Mouse (Mus musculus) midbrain, embryonic 12.5 days (tissue): ENCODE data around the gene Adam23. TPM values are rescaled to one million over a fixed set of nuclear protein-coding genes. Genes with fewer than 3 reads are reported as not detected.
A peak's percentile ranks its signal among the peaks of the same experiment; 100 is the strongest.

ENCODE experiments used
- ATAC-seq: fragments of 200-750 bp; cut with Nextera tagmentation; 2 replicates; pipeline ENCODE4 v1.8.0; 2017; ENCODE audit warnings: low read depth, moderate TSS enrichment, moderate library complexity; ENCODE audit not compliant: low FRiP score
- H3K27ac ChIP-seq: fragments of 300-500 bp; sonication (generic); replicated peaks from 2 replicates; pipeline ENCODE4 v1.5.1; 2016; ENCODE audit warnings: mild to moderate bottlenecking
- H3K27me3 ChIP-seq: fragments of 300-500 bp; sonication (generic); 2 replicates; pipeline ENCODE4 v1.6.1; 2016; ENCODE audit warnings: mild to moderate bottlenecking
- H3K36me3 ChIP-seq: fragments of 300-500 bp; sonication (generic); 2 replicates; pipeline ENCODE4 v1.6.1; 2016
- H3K4me1 ChIP-seq: fragments of 300-500 bp; sonication (generic); 2 replicates; pipeline ENCODE4 v1.6.1; 2016
- H3K4me2 ChIP-seq: fragments of 300-500 bp; sonication (generic); replicated peaks from 2 replicates; pipeline ENCODE4 v1.6.1; 2016; ENCODE audit warnings: mild to moderate bottlenecking, moderate library complexity
- H3K4me3 ChIP-seq: fragments of 300-500 bp; sonication (generic); 2 replicates; pipeline ENCODE4 v1.5.1; 2016; ENCODE audit warnings: mild to moderate bottlenecking
- H3K9ac ChIP-seq: fragments of 300-500 bp; sonication (generic); replicated peaks from 2 replicates; pipeline ENCODE4 v1.6.1; 2016; ENCODE audit warnings: mild to moderate bottlenecking, moderate library complexity
- H3K9me3 ChIP-seq: fragments of 300-500 bp; sonication (generic); 2 replicates; pipeline ENCODE4 v1.6.1; 2016; ENCODE audit warnings: mild to moderate bottlenecking
- WGBS: fragments of 180-500 bp; shearing (Covaris S2); methylation state at CpG from one replicate; pipeline ENCODE4 v1.1.7; 2016; 5-methylcytosine and 5-hydroxymethylcytosine counted together
- polyA plus RNA-seq: library from polyadenylated mRNA; unstranded; fragments of >200 nt; fragmentation: Nextera tagmentation; extraction: Ambion mirVana; gene quantifications from 2 replicates; pipeline ENCODE4 v1.2.1, GENCODE M21; 2016

Adam23 gene
- polyA plus RNA-seq, 1 experiment from 2014 or later = 10.2 TPM

DNA sequence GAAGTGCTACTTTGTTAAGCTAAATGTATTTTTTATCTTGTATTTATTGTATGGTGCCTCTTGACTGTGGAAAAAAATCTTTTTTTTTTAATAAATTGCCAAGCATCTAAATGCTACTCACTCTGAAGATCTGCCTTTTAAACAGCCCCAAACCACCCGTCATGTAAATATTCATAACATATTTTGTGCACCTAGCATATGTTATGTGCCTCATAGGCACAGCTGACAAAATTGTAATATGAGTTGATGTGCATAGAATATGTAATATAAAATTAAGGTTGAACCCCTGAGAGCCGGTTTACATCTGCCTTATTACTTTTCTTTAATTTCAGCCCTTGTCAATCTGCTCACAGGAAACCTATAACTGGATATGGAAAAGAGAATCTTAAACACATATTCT is 98.4 kb downstream of the Adam23 start:
- no peak overlapping the region for H3K4me2 ChIP-seq
- H3K27me3 ChIP-seq = no peaks in the 10 kb centered on the region
- H3K27ac ChIP-seq = no peak overlapping the region
- 81% methylated on average over 2 of the region's 2 CpGs for WGBS
- peaks cover 4% of the 10 kb centered on the region; the same call in 1 of the 2 replicates for H3K4me1 ChIP-seq
- no peaks in the 10 kb centered on the region for H3K36me3 ChIP-seq
- H3K9ac ChIP-seq = no peak overlapping the region
- no peak for ATAC-seq
- no peak overlapping the region for H3K4me3 ChIP-seq
- no peaks in the 10 kb centered on the region for H3K9me3 ChIP-seq

DNA sequence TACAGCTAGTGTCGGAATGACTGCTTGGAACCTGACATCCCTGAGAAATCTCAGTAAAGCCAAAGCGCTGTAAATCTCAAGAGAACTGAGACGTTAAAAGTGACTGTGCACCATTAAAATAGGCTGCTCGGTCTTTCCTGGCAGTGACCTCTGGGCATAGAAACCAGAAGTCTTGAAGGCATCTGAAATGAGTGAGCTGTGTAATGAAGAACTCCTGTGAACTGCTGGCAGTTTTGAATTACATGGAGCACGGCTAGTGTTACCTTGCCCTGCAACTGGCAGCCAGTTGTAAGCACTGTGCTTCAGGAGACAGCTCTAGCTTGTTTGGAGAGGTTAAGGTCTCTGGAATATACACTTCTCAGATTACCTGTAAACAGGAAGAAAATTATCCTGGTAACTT is 107.3 kb downstream of the Adam23 start:
- no peaks in the 10 kb centered on the region for H3K9me3 ChIP-seq
- 0 out of 2 replicates have a peak, but pooled peaks cover 3% of the 10 kb centered on the region for H3K36me3 ChIP-seq
- no peaks in the 10 kb centered on the region for H3K27me3 ChIP-seq
- H3K4me3 ChIP-seq = no peak overlapping the region
- no peak overlapping the region for H3K4me2 ChIP-seq
- H3K9ac ChIP-seq = no peak overlapping the region
- H3K4me1 ChIP-seq = no peaks in the 10 kb centered on the region
- H3K27ac ChIP-seq = no peak overlapping the region
- no peak for ATAC-seq
- 73% methylated on average over 5 of the region's 5 CpGs for WGBS

- no peaks in the 10 kb centered on the region for H3K36me3 ChIP-seq
- no peak overlapping the region for H3K4me2 ChIP-seq
- WGBS = 89% methylated on average over 4 of the region's 4 CpGs
- ATAC-seq = no peak
- peaks cover 9% of the 10 kb centered on the region; the same call in 1 of the 2 replicates for H3K4me1 ChIP-seq
- H3K9ac ChIP-seq = no peak overlapping the region
- H3K4me3 ChIP-seq = no peak overlapping the region
- no peak overlapping the region for H3K27ac ChIP-seq
- H3K9me3 ChIP-seq = no peaks in the 10 kb centered on the region
- H3K27me3 ChIP-seq = peaks cover 21% of the 10 kb centered on the region
Measured at GRCm38 (mm10) chr1:63561772-63562520, 116.3 kb downstream of the Adam23 start.

GRCm38 (mm10) chr1:63563928-63564327 is 118.2 kb downstream of the Adam23 start:
- Histone ChIP-seq H3K4me2 (no peak overlapping the region), H3K4me1 (peaks cover 9% of the 10 kb centered on the region; the same call in 1 of the 2 replicates), H3K27ac (no peak overlapping the region), H3K27me3 (peaks cover 29% of the 10 kb centered on the region), H3K9ac (no peak overlapping the region), H3K4me3 (no peak overlapping the region), H3K36me3 (no peaks in the 10 kb centered on the region), H3K9me3 (no peaks in the 10 kb centered on the region)
- peak; percentile 23; the same call in 1 of the 2 replicates for ATAC-seq
- WGBS = 10% methylated on average over 4 of the region's 4 CpGs

DNA sequence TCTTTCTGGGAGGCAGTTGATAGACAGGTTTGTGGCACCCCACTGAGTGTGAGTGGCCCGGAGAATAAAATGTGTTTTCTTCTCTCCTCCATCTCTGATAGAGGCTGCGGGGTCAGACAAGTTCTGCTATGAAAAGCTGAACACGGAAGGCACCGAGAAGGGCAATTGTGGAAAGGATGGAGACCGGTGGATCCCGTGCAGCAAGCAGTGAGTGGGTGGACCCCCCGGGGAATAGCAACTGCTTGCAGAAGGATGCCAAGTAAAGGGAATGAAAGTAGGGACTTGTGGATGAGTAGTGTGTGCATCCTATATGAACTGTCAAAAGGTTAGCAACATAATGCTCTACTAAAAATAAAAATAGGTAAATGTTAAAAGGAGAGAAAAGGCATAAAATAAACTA is 120.8 kb downstream of the Adam23 start:
- H3K27me3 ChIP-seq = peaks cover 29% of the 10 kb centered on the region

DNA sequence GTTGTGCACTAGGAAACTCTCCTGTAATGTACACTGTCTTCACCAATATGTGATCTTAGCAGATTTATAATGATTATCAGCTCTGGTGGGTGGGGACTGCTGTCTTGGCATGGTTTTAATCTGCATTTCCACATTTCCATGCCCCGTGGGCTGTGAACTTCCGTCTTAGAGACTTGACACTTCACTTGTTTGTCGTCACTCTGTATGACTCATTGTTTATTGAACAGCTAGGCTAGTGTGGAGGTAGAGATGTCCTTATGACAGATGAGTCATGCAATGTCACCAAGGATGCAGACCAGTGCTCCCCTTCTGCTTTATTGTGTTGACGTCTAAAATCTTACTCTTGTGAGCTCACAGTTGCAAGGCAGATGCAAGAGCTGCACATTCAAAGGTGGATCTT is 121.3 kb downstream of the Adam23 start:
- H3K36me3 ChIP-seq = no peaks in the 10 kb centered on the region
- no peak overlapping the region for H3K27ac ChIP-seq
- H3K9ac ChIP-seq = no peak overlapping the region
- peaks cover 23% of the 10 kb centered on the region for H3K27me3 ChIP-seq
- no peak overlapping the region for H3K4me3 ChIP-seq
- no peaks in the 10 kb centered on the region for H3K9me3 ChIP-seq
- ATAC-seq = no peak
- 83% methylated on average over 4 of the region's 4 CpGs for WGBS
- no peak overlapping the region for H3K4me2 ChIP-seq
- H3K4me1 ChIP-seq = peaks cover 9% of the 10 kb centered on the region; the same call in 1 of the 2 replicates

More for the DNA sequence above, 120.8 kb downstream of the Adam23 start:
- no peak overlapping the region for H3K9ac ChIP-seq
- H3K4me1 ChIP-seq = peaks cover 9% of the 10 kb centered on the region; the same call in 1 of the 2 replicates
- 28% methylated on average over 7 of the region's 7 CpGs for WGBS
- H3K4me3 ChIP-seq = no peak overlapping the region
- no peak for ATAC-seq
- no peaks in the 10 kb centered on the region for H3K36me3 ChIP-seq
- H3K9me3 ChIP-seq = no peaks in the 10 kb centered on the region
- H3K27ac ChIP-seq = no peak overlapping the region
- H3K4me2 ChIP-seq = no peak overlapping the region

GRCm38 (mm10) chr1:63572229-63572628 is 126.5 kb downstream of the Adam23 start:
- Histone ChIP-seq H3K27me3 (peaks cover 5% of the 10 kb centered on the region), H3K4me2 (no peak overlapping the region), H3K4me3 (no peak overlapping the region), H3K27ac (no peak overlapping the region), H3K9ac (no peak overlapping the region), H3K9me3 (no peaks in the 10 kb centered on the region), H3K36me3 (no peaks in the 10 kb centered on the region), H3K4me1 (peaks cover 29% of the 10 kb centered on the region)
- ATAC-seq = no peak
- 60% methylated on average over 7 of the region's 7 CpGs for WGBS

GRCm38 (mm10) chr1:63573432-63573831 is 127.7 kb downstream of the Adam23 start:
- Histone ChIP-seq H3K4me2 (peak overlapping the region; percentile 15), H3K36me3 (no peaks in the 10 kb centered on the region), H3K4me1 (peaks cover 29% of the 10 kb centered on the region), H3K27ac (peak overlapping the region; percentile 84), H3K27me3 (no peaks in the 10 kb centered on the region), H3K9me3 (no peaks in the 10 kb centered on the region), H3K9ac (no peak overlapping the region), H3K4me3 (no peak overlapping the region)
- ATAC-seq = peak; percentile 86
- WGBS = 17% methylated on average over 6 of the region's 6 CpGs

DNA sequence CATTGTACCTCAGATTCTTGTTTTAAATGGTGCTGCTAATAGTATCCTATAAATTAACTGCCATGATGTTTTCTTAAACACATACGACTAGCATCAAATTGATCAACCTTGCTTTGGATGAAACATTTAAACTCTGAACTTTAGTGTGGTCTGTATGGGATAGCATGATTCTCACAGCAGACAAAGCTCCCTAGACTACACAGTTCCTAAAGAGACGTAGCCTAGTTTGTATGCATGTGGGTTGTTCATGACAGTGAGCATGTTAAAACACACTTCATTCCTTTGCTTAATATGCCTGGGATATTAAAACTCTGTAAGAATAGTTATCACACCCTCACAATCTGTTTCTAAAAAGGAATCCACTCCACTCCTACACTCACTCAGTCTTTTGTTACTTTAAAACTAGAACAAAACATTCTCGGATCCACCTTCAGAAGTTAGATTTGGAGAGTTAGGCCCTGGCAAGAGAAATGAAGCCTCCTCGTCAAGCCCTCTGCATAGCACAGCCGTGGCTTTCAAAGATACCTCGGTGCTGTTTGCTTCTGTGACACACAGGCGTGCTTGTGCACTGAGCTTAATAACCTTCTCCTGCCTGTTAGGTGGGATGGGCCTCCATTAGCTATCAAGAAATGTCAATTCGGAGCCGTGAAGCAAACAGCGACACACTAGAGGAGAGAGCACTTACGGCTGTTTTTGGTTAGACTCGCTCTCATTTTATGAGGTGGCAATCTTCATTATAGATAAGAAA is 128.3 kb downstream of the Adam23 start:
- peak overlapping the region; percentile 15; the same call in 1 of the 2 replicates for H3K4me2 ChIP-seq
- H3K4me3 ChIP-seq = no peak overlapping the region
- H3K4me1 ChIP-seq = peaks cover 29% of the 10 kb centered on the region
- ATAC-seq = peak; percentile 58; the same call in 1 of the 2 replicates
- 47% methylated on average over 12 of the region's 12 CpGs for WGBS
- H3K9me3 ChIP-seq = no peaks in the 10 kb centered on the region
- no peaks in the 10 kb centered on the region for H3K36me3 ChIP-seq
- H3K27me3 ChIP-seq = no peaks in the 10 kb centered on the region
- no peak overlapping the region for H3K9ac ChIP-seq
- H3K27ac ChIP-seq = peak overlapping the region; percentile 84

DNA sequence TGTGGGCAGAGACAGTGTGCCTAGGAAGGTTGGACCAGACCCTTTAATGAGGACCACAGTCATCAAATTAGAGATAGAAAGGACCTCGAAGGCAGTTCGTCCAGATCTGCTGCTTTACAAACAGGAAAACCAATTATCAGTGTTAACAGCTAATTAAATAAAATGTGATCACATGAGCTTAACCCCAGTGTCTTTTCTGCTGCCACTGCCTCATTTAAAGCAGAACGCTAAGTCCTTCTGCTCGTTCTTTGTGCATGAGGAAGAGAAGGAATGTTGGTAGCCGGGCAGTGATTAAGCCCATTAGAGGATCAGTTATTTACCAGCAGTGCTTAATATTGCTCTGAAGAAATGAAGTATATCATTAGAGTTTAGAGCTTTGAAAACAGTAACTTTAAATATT is 131.1 kb downstream of the Adam23 start:
- H3K4me1 ChIP-seq = peaks cover 29% of the 10 kb centered on the region
- no peak overlapping the region for H3K27ac ChIP-seq
- ATAC-seq = no peak
- 27% methylated on average over 5 of the region's 5 CpGs for WGBS
- H3K9ac ChIP-seq = no peak overlapping the region
- H3K36me3 ChIP-seq = no peaks in the 10 kb centered on the region
- H3K27me3 ChIP-seq = no peaks in the 10 kb centered on the region
- H3K4me3 ChIP-seq = no peak overlapping the region
- no peaks in the 10 kb centered on the region for H3K9me3 ChIP-seq
- H3K4me2 ChIP-seq = no peak overlapping the region

DNA sequence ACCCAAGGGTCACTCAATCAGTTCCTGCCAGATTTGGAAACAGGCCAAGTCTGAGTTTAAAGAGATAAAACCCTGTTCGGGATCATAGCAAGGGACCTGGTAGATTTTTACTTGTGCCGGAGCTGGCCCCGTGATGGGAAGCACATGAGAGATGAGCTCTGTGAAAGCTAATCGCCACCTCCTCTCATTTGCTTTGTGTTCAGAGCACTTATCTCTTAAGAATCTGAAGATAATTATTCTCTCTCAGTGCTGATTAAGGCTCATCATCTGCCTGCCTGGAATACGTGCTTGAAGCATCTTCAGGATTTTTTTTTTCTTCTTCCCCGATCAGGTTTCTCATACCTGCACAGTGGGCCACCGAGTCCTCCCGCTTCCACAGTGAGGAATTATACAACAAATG is 133.5 kb downstream of the Adam23 start:
- 81% methylated on average over 8 of the region's 8 CpGs for WGBS
- H3K9ac ChIP-seq = no peak overlapping the region
- H3K4me2 ChIP-seq = no peak overlapping the region
- H3K9me3 ChIP-seq = no peaks in the 10 kb centered on the region
- no peak overlapping the region for H3K4me3 ChIP-seq
- H3K27me3 ChIP-seq = no peaks in the 10 kb centered on the region
- ATAC-seq = no peak
- no peak overlapping the region for H3K27ac ChIP-seq
- peaks cover 9% of the 10 kb centered on the region for H3K4me1 ChIP-seq
- no peaks in the 10 kb centered on the region for H3K36me3 ChIP-seq

DNA sequence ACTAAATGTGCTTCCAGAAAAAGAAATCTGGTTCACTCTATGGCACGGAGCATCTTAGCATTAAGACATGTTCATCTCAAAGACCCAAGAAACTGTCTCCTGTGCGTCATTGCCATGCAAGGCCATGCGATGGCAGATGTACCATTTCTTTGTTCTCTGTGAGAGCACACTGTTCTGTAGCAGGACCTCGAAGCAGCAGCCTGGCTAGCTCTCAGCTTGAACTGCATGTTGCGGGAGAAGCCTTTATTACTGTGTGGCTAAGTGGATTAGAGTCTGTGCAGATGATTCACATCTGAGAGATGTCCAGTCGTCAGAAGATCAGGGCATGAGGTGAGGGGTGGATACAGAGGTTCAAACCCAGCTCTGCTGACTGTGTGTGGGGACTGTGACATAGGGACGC is 141.2 kb downstream of the Adam23 start:
- no peak overlapping the region for H3K9ac ChIP-seq
- H3K9me3 ChIP-seq = no peaks in the 10 kb centered on the region
- H3K27ac ChIP-seq = peak overlapping the region; percentile 15
- peak; percentile 47; the same call in 1 of the 2 replicates for ATAC-seq
- no peak overlapping the region for H3K4me2 ChIP-seq
- H3K4me3 ChIP-seq = no peak overlapping the region
- WGBS = 53% methylated on average over 7 of the region's 7 CpGs
- no peaks in the 10 kb centered on the region for H3K36me3 ChIP-seq
- H3K27me3 ChIP-seq = no peaks in the 10 kb centered on the region
- H3K4me1 ChIP-seq = no peaks in the 10 kb centered on the region
